Mouse (Mus musculus) spleen, postnatal 4 days (tissue): ENCODE data around the gene Thoc6.

Source experiments
- DNase-seq, 2 experiments: peaks; one replicate each; pipeline ENCODE4 v3.0.0; 2022; ENCODE audit warnings: low spot score in 2 of 2

Thoc6 gene

DNA sequence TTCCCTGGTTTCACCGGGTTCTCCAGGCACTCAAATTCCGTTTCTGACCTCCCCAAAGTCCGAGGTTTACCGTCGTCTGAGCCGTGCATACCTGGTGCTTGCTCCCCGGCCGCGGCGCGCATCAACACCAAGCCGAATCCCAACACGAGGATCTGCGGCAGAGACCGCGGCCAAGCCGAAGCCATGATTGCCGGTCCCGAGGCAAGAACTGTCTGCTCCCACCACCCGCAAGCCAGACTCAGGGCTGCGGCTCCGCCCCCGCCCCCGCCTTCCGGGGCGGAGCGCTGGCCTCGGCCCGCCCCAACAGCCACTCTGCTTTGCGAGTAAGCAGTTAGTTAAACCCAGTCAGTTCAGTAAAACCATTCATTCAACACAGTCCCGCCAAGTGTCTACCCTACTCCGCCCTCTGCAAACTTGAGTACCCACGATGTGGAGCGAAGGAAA is 3.6 kb upstream of the Thoc6 start, which contains the start of gene Tnfrsf12a:
Gene Tnfrsf12a, minus strand, starts transcription at position 233 of the 444 bp plus-strand sequence.
- peak; percentile 75 to 86 for DNase-seq

DNA sequence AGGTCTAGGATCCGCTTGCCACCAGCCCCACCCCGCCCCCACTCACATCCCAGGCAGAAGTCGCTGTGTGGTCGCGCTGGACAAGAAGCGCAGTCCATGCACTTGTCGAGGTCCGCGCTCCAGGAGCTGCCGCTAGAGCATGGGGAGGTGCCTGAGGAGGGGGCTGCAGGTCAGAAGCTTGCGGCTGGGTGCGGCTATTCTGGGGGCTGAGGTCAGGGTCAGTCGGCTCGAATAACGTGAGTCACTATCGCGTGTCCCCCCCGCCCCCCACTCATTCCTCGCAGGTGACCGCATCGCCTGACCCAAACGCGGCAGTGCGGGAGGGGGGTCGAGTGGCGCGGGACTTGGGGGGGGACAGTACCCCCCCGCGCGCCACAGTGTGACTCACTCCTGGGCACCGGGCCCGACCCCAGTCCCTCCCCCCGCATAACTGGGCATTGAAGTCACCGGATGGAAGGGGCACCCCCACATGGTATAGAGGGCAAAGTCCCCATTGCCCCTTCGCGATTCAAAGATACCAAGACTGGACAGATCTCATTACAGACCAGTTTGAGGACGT is 2.9 kb upstream of the Thoc6 start:
- no peak for DNase-seq

DNA sequence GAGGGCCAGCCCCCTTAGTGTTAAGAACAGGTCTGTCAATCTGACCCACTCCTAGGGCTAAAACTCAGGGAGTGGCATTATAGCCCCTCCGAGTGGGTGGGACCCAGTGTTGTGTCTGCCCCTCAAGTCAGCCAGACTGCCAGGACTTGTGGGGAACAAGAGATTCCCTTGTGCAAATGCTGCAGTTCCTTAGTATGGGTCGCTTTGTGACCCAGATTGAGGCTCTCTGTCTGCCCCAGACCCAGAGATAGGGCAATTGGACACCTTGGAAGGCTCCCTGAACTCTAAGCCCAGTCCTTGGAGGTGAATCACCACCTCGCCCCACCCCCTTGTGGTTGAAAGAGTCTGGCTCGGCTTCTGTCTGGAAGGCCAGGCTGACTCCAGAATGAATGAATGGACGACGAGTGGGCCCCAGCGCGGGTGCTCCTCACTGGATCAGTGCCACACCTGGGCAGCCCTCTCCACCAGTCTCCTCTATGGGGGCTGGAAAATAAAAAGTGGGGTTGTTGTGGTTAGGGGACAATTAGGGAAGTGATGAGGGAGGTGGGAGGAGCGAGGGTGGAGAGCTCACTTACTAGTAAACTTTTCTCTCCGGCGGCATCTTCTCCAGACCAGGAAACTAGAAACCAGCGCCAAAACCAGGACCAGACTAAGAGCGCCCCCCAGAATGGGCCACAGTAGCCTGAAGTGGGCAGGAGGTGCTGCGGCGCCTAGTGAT is 2.0 kb upstream of the Thoc6 start:
- DNase-seq = peak in 1 of 2 experiments; percentile 73

DNA sequence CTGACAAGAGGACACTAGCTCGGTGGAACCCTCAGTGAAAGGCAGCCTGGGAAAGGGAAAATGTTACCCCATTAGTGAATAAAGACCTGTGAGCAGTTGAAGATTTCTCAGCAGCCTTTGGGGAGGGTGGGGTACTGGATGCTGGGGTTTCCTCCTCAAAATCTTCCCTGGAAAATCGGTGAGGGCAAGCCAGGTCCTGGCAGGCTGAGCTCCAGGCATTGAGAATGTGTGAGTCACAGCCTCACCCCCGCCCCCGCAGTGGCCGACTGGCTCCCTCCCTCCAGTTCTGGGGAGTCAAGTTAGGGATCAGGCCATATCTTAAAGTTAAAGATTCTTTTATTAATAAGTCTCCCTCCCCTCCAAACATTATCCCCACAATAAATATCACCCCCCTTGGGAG is 1.4 kb upstream of the Thoc6 start:
- DNase-seq = peak in 1 of 2 experiments; percentile 62

DNA sequence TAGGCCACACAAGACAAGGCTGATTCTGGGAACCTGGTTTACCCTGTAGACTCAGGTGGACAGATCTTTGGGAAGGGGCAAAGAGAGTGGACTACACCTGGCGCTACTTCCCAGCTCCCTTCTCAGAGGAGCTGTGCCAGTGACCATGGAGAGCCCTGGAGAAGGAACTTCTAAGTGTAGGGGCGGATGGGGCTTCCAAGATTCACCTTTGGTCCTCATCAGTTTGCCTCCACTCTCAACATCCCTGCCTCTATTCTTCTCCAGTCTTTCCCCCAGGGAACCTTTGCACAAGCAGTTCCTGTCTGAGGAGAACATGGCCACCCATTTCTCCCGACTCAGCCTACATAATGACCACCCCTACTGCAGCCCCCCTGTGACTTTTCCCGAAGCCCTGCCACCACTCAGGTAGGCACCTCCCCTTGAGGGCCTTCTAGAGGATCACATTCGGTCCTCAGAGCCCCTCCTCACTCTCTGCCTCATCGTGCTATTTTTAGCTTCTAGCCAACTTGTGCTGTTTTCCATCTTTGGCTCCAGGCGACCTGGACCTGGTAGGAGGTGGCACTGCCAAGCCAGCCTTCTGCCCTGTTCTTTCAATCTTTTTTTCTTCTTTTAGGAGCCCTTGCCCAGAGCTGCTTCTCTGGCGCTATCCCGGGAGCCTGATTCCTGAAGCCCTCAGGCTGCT is 730 bp upstream of the Thoc6 start:
- peak in 1 of 2 experiments; percentile 63 for DNase-seq

DNA sequence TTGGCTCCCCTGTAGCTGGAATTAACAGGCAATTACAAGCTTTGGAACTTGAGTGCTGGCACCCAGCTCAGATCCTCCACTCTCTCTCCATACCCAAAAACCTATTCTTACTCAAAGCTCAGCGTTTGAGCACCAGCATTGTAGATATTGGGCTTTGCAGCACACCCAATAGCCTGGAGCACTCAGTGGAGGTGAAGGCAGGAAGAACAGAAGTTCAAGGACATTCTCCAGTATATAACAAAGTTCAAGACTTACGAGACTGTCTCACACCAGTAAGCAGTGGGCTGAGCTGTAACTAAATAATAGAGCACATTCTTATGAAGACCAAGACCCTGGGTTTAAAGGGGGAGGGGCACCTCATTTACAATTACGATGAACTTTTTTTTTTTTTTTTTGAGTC is 921 bp downstream of the Thoc6 start:
- no peak for DNase-seq

DNA sequence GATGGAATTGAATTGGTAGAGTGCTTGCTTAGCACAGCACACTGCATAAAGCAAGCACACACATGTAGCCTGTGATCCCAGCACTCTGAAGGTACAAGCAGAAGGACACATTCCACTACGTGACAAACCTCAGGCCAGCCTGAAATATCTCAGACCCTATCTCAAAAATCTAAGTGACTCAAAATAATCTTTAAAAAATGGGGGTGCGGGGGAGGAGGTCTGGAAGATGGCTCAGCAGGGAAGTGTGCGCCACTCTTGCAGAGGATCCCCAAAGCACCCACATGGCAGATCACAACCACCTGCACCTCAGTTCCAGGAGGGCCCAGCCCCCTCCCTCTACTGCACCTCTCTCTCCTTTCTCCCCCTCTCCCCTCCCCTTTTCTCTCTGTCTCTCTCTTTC is 2.2 kb downstream of the Thoc6 start:
- DNase-seq = no peak

DNA sequence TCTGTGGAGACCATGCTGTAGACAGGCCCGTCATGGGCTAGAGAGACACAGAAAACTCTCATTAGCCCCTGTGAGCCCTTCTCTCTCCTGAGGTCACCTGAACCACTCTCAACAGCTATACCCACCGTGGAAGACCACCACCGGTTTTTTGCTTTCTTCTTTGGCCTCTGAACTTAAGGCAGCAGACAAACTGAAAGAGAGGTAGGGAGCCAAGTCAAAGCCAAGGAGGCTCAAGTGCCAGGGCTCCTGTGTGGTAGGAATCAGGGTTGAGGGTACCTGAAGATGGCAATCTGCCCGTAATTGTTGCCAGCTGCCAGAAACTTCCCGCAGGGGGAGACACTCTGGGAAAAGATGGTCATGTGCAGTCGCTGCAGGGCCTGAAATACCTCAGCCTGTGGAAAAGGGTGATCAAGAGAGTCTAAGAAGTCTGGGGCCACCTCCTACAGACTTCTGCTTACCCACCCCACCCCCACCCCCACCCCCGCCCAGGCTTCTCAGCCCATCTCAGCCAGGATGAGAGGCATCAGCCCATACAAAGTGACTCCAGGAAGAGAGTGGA is 3.1 kb downstream of the Thoc6 start:
- no peak for DNase-seq

DNA sequence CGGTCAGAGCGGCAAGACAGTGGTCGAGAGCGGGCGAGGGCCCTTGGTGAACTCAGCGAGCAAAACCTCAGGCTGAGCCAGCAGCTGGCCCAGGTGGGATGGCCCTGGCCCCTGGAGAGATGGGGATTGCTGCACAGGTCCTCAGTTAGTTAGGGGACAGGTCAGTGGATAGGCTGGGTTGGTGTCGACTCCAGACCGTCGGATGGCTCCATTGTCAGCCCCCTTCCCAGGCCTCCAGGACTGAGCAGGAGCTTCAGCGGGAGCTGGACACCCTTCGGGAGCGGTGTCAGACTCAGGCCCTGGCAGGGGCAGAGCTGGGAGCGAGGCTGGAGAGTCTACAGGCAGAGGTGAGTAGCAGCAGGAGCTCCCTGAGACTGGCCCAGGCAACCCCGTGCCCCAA is 8.2 kb downstream of the Thoc6 start:
- no peak for DNase-seq

DNA sequence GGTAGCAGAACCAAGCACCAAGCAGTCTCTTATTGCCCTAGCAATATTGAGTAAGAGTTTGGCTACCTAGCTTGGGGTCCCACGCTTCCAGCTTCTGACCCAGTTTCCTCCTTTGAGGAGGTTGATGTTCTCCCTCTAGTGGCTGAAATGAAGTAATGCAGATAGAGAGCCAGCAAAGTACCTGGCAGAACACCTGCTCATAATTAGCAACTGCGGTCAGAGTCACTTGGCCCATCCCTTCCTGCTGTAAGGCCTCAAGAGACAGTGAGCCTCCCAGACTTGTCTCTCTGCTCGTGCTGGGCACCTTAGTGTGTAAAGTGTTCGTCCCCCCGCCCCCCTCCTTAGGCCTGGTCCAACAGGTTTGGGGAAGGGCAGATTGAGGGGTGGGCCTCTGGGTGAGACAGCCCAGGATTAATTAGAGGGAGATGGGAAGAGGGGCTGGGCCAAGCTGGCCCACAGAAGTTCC is 9.1 kb downstream of the Thoc6 start:
- no peak for DNase-seq

DNA sequence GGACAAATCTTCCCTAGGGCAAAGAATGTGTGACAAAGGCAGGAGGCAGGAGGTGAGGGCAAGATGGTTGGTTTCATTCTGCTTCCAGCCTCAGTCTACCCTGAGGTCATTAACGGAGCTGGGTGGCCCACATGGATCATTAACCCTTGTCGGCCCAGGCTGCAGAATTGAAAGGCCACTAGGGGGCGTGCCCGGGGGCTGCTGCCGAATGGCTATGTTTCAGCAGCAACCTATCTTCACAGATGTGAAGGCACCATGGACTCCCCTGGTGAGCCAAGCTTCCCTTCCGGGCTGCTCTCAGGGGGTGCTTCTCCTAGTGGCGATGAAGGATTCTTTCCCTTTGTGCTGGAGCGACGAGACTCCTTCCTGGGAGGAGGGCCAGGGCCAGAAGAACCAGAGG is 12.2 kb downstream of the Thoc6 start:
- peak in 1 of 2 experiments; percentile 76 for DNase-seq

DNA sequence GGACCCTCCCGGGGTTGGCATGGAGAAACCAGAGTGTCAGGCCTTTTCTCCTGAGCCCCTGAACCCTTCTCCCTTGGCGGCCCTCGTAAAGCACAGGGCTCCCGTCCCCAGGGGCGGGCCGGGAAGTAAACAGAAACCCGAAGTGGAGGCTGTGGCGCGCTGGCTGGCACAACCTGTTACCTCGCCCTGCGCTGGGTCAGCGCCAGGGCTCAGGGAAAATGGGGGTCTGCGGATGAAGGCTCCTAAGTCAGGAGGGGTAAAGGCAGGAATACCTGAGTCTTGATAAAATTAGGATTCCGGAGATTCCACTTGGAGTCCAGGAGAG is 12.8 kb downstream of the Thoc6 start:
- DNase-seq = no peak

DNA sequence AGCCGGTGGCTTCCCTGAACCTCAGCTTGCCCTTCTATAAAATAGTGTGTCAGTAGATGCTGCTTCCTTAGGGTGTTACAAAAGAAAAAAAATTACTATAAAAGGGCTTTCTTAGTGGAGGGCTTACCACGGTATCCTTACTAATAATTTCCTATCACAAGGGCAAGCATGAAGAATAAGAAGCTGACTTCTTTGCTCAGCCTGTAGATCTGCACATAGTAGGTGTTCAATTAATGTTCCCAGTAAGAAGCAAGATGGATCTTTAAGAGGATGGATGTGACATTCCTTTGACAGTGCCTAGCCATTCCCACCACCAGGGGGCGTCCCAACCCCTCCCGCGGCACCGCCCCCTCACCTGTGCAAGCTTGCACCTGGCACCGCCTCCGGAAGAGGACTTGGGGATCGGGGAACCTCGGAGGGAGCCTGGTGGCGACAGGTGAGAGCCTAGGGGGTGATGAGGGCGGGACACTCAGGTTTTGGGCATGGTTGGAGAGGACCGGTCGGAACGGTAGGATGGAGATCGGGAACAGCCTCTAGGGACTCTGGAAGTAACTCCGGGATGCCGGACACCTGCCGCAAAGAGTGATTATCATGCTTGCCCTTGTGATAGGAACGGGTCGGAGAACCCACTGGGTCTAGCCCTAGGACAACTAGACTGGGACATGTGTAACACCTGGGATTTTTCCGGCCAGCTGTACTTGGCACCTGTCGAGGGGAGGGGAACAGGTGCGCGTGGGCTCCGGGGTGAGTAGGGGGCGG is 13.4 kb downstream of the Thoc6 start, which contains the start of gene Bicdl2:
Gene Bicdl2, plus strand, starts transcription at position 390 of the 759 bp plus-strand sequence.
- peak in 1 of 2 experiments; percentile 80 for DNase-seq

DNA sequence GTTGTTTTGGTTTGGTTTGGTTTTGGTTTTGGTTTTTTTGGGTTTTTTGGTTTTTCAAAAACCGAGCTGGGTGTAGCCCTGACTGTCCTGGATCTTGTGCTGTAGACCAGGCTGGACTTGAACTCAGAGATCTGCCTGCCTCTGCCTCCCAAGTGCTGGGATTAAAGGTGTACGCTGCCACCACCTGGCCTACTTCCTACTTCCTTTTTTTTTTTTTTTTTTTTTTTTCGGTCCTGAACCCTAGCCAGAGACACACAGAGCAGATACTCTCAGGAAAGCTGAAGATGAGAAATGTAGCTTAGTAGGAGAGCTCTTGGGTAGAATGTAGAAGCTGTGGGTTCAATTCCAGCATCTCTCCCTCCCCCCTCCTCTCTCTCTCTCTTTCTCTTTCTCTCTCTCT is 15.2 kb downstream of the Thoc6 start:
- DNase-seq = no peak

DNA sequence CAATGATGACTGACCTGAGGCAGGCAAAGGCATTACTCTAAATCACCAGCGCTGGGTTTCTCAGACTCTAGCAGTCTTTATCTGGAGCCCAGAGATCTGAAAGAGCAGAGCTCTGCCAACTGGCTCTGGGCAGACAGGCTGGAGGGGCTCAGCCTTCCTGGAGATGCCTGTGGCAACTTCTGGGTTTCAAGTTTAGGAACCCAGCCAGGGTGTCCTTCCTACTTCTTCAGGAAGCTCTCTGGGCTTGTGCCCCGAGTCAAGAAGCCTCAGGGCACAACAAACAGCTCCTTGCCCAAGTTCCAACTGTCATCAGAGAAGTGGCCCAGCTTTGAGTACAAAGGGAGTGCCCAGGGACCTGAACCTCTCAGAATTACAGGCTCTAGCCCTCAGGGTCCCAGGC is 19.3 kb downstream of the Thoc6 start:
- DNase-seq = no peak

DNA sequence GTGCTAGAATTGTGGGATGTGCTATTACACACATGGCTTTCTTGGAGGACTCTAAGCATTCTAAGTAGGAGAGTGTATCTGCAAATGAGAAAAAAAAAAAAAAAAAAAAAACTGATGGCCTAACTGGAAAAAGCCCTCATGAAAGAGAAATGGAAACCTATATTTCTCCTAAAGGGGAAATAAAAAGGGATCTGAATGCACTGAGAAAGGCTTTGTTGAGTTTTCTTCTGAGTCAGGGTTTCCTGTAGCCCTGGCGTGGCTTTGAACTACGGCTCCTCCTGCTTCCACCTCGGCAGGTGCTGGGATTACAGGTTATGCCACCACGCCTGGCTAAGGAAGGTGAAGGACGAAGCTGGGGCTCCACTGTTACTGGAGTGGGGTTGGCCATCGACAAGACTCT is 19.7 kb downstream of the Thoc6 start:
- DNase-seq = no peak

DNA sequence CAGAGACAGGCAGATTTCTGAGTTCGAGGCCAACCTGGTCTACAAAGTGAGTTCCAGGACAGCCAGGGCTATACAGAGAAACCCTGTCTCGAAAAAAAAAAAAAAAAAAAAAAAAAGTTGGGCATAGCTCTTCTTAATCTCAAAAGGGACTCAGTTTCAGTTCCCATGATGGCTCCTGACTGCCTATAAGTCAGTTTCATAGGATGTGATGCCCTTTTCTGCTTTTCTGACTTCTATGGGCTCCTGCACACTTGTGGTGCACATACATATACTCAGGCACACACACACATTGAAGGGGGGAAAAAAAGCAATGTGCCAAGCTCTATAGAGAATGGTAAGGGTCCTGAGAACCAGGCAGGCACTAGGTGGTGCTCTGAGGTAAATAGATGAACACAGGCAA is 20.4 kb downstream of the Thoc6 start:
- DNase-seq = no peak

DNA sequence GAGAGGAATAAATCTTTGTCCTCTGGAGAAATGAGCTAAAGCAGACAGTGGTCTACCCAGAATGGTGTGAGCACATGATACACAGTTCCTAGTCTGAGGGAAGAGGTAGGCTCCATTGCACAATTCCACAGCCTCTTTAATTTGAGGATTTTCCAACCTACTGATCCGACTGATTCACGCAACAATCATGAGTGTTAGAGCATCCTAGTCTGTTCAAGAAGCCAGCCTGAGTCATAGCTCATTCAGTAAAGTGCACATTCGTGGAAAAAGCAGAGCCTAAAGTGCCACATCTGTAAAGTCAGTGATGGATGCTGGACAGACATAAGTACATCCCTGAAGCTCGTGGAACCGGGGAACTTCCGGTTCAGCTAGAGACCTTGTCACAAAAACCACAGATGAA is 22.3 kb downstream of the Thoc6 start:
- DNase-seq = no peak

DNA sequence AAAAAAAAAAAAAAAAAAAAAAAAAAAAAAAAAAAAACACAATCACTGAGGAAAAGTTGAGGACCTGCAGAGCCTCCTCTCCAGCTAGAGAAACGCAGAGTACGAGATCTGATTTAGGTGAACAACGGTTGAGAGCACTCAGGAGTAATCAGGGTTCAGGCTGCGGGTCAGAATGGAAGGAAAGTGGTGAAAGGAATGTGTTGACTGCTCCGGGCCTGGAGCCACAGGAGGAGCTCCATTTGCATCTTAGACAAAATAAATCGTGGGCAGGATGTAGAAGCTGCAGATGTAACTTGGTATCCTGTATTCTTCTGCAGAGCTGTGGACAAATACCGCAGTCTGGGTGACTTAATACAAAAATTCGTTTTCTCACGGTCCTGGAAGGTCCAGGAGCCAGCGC is 27.8 kb downstream of the Thoc6 start:
- DNase-seq = no peak

DNA sequence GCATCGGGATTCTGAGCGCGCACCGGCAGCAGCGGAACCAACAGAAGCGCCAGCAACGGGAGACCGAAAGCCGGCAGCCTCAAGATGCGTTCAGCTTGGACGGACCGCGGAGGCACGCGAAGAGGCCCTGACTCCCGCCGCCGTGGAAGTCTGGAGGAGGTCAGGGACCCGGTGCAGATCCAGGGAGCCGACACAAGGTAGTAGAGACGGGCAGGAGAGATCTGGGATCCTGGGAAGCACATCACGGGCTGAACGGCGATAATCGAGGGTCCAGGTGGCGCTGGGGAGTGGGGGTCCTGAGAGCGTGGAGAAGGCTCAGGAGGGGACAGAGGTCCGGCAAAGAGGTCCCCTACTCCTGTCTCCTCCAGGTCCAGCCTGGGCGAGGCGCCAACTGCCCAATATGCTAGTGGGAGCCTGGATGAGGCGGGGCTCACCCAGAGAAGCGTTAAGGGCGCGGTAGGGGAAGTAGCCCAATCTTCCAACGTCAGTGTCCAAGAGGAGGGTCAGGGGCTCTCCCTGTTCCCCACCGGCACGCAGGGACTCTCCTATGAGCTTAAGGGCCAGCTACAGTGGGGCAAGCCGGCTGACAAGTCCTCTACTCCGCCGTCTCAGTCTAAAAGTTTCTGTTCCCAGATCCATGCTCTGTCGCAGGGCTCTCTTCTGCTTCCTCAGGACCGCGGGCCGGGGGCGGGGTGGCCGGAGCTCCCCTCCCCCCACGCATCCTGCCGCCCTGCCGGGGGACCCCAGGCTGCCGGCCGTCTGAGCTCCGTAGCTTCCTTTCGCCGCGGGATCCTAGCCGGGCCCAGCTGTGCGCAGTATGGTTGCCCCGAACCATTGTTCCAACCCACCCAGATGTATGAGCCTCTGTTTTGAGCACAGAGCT is 28.8 kb downstream of the Thoc6 start, which contains the start of gene Mmp25:
Gene Mmp25, minus strand, starts transcription at position 665 of the 883 bp plus-strand sequence.
- no peak for DNase-seq

DNA sequence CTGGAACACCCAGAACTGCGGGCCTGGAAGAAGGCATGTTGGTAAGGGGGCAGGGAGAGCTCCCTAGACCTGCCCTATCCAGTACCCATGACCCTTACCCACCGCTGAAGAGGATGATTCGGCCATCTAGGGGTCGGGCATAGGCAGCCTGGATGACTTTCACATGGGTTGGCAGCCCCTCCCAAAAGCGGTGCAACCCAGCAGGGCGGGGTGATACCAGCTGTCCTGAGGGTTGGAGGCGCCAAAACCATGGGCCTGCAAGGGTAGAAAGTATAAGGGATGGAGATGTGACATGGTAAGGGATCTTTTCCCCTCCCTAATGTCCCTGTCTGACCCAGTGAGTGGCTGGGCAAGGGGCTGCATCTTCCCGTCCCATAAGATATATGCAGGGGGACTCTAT is 42.4 kb downstream of the Thoc6 start:
- no peak for DNase-seq
